ENCODE assay signal across 7 mouse cellular contexts in genomic region chr15:85810462-85810805, GRCm38 (mm10). TPM values are rescaled to one million over a fixed set of nuclear protein-coding genes. Genes with fewer than 3 reads are reported as not detected.
DNase-seq lines count a peak whose midpoint lies in the region; ATAC-seq and TF ChIP-seq lines count a peak whose summit lies in the region.

No protein-coding gene starts in this region.

- no peaks in the 10 kb centered on the region for H3K9me3 ChIP-seq in lung, embryonic 14.5 days (ENCODE audit: low read depth, low read length)
- H3K9me3 ChIP-seq in forebrain, embryonic 11.5 days (ENCODE audit: control insufficient read depth, low read length), result no peaks in the 10 kb centered on the region
- H3K9me3 ChIP-seq in limb, embryonic 13.5 days, result no peaks in the 10 kb centered on the region
- H3K9me3 ChIP-seq in stomach, embryonic 14.5 days (ENCODE audit: control insufficient read depth, low read depth, low read length), result no peaks in the 10 kb centered on the region

- no peak for ATAC-seq in lung, embryonic 14.5 days (ENCODE audit: insufficient read depth)
- ATAC-seq in forebrain, embryonic 11.5 days (replicated peaks; ENCODE audit: low FRiP score), result no peak
- ATAC-seq in limb, embryonic 13.5 days (ENCODE audit: low FRiP score, low read depth), result no peak
- ATAC-seq in stomach, embryonic 14.5 days (ENCODE audit: insufficient number of reproducible peaks, insufficient read depth, low FRiP score, low read depth), result no peak

- H3K4me2 ChIP-seq in lung, embryonic 14.5 days, result peak overlapping the region; percentile 88
- peak overlapping the region; percentile 84; the same call in 1 of the 2 replicates for H3K4me2 ChIP-seq in forebrain, embryonic 11.5 days (ENCODE audit: low read depth, low read length, severe bottlenecking)
- H3K4me2 ChIP-seq in limb, embryonic 13.5 days (replicated peaks), result peak overlapping the region; percentile 90
- H3K4me2 ChIP-seq in stomach, embryonic 14.5 days (replicated peaks; ENCODE audit: low read depth, low read length), result peak overlapping the region; percentile 91

- peak overlapping the region; percentile 81 for H3K4me3 ChIP-seq in lung, embryonic 14.5 days (ENCODE audit: low read depth, low read length)
- H3K4me3 ChIP-seq in forebrain, embryonic 11.5 days (ENCODE audit: low read depth, low read length), result peak overlapping the region; percentile 58
- peak overlapping the region; percentile 78 for H3K4me3 ChIP-seq in limb, embryonic 13.5 days
- peak overlapping the region; percentile 81; the same call in 1 of the 2 replicates for H3K4me3 ChIP-seq in stomach, embryonic 14.5 days (ENCODE audit: low read depth, low read length)

- peak overlapping the region; percentile 23; the same call in 1 of the 2 replicates for H3K9ac ChIP-seq in lung, embryonic 14.5 days
- peak overlapping the region; percentile 81 for H3K9ac ChIP-seq in forebrain, embryonic 11.5 days (ENCODE audit: low read length)
- peak overlapping the region; percentile 83 for H3K9ac ChIP-seq in limb, embryonic 13.5 days
- H3K9ac ChIP-seq in stomach, embryonic 14.5 days (replicated peaks; ENCODE audit: low read depth, low read length), result no peak overlapping the region

- H3K27ac ChIP-seq in lung, embryonic 14.5 days (ENCODE audit: low read depth), result no peak overlapping the region
- no peak overlapping the region for H3K27ac ChIP-seq in forebrain, embryonic 11.5 days (ENCODE audit: low read depth, low read length)
- H3K27ac ChIP-seq in limb, embryonic 13.5 days, result no peak overlapping the region
- no peak overlapping the region for H3K27ac ChIP-seq in stomach, embryonic 14.5 days (ENCODE audit: low read length)

- TF ChIP-seq CTCF in lung, embryonic 14.5 days (IDR thresholded peaks at IDR 0.05; ENCODE audit: low read depth), result no peak

- H3K4me1 ChIP-seq in lung, embryonic 14.5 days (ENCODE audit: insufficient read depth), result peaks cover 8% of the 10 kb centered on the region
- peaks cover 6% of the 10 kb centered on the region; the same call in 1 of the 2 replicates for H3K4me1 ChIP-seq in forebrain, embryonic 11.5 days (replicated peaks; ENCODE audit: control insufficient read depth, insufficient read depth, low read length)
- H3K4me1 ChIP-seq in limb, embryonic 13.5 days, result peaks cover 9% of the 10 kb centered on the region
- peaks cover 8% of the 10 kb centered on the region; the same call in 1 of the 2 replicates for H3K4me1 ChIP-seq in stomach, embryonic 14.5 days (ENCODE audit: control insufficient read depth, insufficient read depth, low read length)

- H3K36me3 ChIP-seq in lung, embryonic 14.5 days (ENCODE audit: insufficient read depth), result no peaks in the 10 kb centered on the region
- H3K36me3 ChIP-seq in forebrain, embryonic 11.5 days (ENCODE audit: control insufficient read depth, insufficient read depth, low read length), result no peaks in the 10 kb centered on the region
- H3K36me3 ChIP-seq in limb, embryonic 13.5 days, result no peaks in the 10 kb centered on the region
- no peaks in the 10 kb centered on the region for H3K36me3 ChIP-seq in stomach, embryonic 14.5 days (ENCODE audit: control insufficient read depth, insufficient read depth, low read length)

- intact Hi-C loops in gastrocnemius, postnatal 14 days (cut with DNase I; ENCODE audit: low total_unique reads), result no loop called here

- 69% methylated on average over 5 of the region's 5 CpGs for WGBS in lung, embryonic 14.5 days
- WGBS in forebrain, embryonic 11.5 days, result 86% methylated on average over 5 of the region's 5 CpGs
- 86% methylated on average over 5 of the region's 5 CpGs for WGBS in limb, embryonic 13.5 days
- 81% methylated on average over 5 of the region's 5 CpGs for WGBS in stomach, embryonic 14.5 days

- no peaks in the 10 kb centered on the region for H3K27me3 ChIP-seq in lung, embryonic 14.5 days (ENCODE audit: insufficient read depth, low read length)
- H3K27me3 ChIP-seq in forebrain, embryonic 11.5 days (ENCODE audit: control insufficient read depth, insufficient read depth, low read length), result no peaks in the 10 kb centered on the region
- H3K27me3 ChIP-seq in limb, embryonic 13.5 days, result no peaks in the 10 kb centered on the region
- H3K27me3 ChIP-seq in stomach, embryonic 14.5 days (ENCODE audit: control insufficient read depth, insufficient read depth, low read length), result no peaks in the 10 kb centered on the region

- DNase-seq in lung, embryonic 14.5 days, result no peak
- DNase-seq in lung, postnatal 25 days (ENCODE audit: low spot score), result no peak
- no peak for DNase-seq in forebrain, embryonic 11.5 days (ENCODE audit: low spot score)
- no peak for DNase-seq in adrenal gland, postnatal 10 days
- no peak for DNase-seq in gastrocnemius, postnatal 14 days

RNA-seq across cellular contexts. Expression of gene Cdpf1, which starts 1.1 kb away (rescaled TPM):
- 26.8 and 31.2 TPM in 2 replicates for polyA plus RNA-seq in lung, embryonic 14.5 days (2014; fragmentation: Nextera tagmentation; extraction: Ambion mirVana)
- polyA plus RNA-seq in forebrain, embryonic 11.5 days (2014; fragmentation: Nextera tagmentation; extraction: Ambion mirVana), result 20.6 and 20.7 TPM in 2 replicates
- polyA plus RNA-seq in limb, embryonic 13.5 days (2015; fragmentation: Nextera tagmentation; extraction: Ambion mirVana), result 25.8 and 27.7 TPM in 2 replicates
- polyA plus RNA-seq in stomach, embryonic 14.5 days (2014; fragmentation: Nextera tagmentation; extraction: Ambion mirVana), result 27.1 TPM in 2 replicates
- total RNA-seq in adrenal gland, postnatal 10 days (2021), result 10 to 100 TPM; 20.7 to 25.4 TPM
- total RNA-seq in gastrocnemius, postnatal 14 days (2021), result 10 to 100 TPM; 30.6 to 32.4 TPM

RNA-seq across cellular contexts. Expression of gene Pkdrej, which starts 11.1 kb away (rescaled TPM):
- 0.20 and 0.24 TPM in 2 replicates for polyA plus RNA-seq in lung, embryonic 14.5 days (2014; fragmentation: Nextera tagmentation; extraction: Ambion mirVana)
- polyA plus RNA-seq in forebrain, embryonic 11.5 days (2014; fragmentation: Nextera tagmentation; extraction: Ambion mirVana), result 0.05 TPM in 1 of 2 replicates, not detected in the other
- polyA plus RNA-seq in limb, embryonic 13.5 days (2015; fragmentation: Nextera tagmentation; extraction: Ambion mirVana), result 0.13 and 0.17 TPM in 2 replicates
- polyA plus RNA-seq in stomach, embryonic 14.5 days (2014; fragmentation: Nextera tagmentation; extraction: Ambion mirVana), result 0.20 and 0.24 TPM in 2 replicates
- under 1 TPM; 0.15 to 0.45 TPM for total RNA-seq in adrenal gland, postnatal 10 days (2021)
- under 1 TPM; 0.23 to 0.31 TPM for total RNA-seq in gastrocnemius, postnatal 14 days (2021)

RNA-seq across cellular contexts. Expression of gene Ttc38, which starts 21.7 kb away (rescaled TPM):
- polyA plus RNA-seq in lung, embryonic 14.5 days (2014; fragmentation: Nextera tagmentation; extraction: Ambion mirVana), result 3.4 and 4.1 TPM in 2 replicates
- polyA plus RNA-seq in forebrain, embryonic 11.5 days (2014; fragmentation: Nextera tagmentation; extraction: Ambion mirVana), result 2.5 and 2.8 TPM in 2 replicates
- polyA plus RNA-seq in limb, embryonic 13.5 days (2015; fragmentation: Nextera tagmentation; extraction: Ambion mirVana), result 7.1 and 7.6 TPM in 2 replicates
- 6.7 and 8.0 TPM in 2 replicates for polyA plus RNA-seq in stomach, embryonic 14.5 days (2014; fragmentation: Nextera tagmentation; extraction: Ambion mirVana)
- total RNA-seq in adrenal gland, postnatal 10 days (2021), result 10 to 100 TPM; 20.7 to 25.4 TPM
- 1 to 10 TPM; 4.4 to 5.1 TPM for total RNA-seq in gastrocnemius, postnatal 14 days (2021)

RNA-seq across cellular contexts. Expression of gene Gtse1, which starts 49.1 kb away (rescaled TPM):
- 35.4 and 36.2 TPM in 2 replicates for polyA plus RNA-seq in lung, embryonic 14.5 days (2014; fragmentation: Nextera tagmentation; extraction: Ambion mirVana)
- 60.8 and 62.7 TPM in 2 replicates for polyA plus RNA-seq in forebrain, embryonic 11.5 days (2014; fragmentation: Nextera tagmentation; extraction: Ambion mirVana)
- 24.7 and 26.8 TPM in 2 replicates for polyA plus RNA-seq in limb, embryonic 13.5 days (2015; fragmentation: Nextera tagmentation; extraction: Ambion mirVana)
- 24.6 and 24.9 TPM in 2 replicates for polyA plus RNA-seq in stomach, embryonic 14.5 days (2014; fragmentation: Nextera tagmentation; extraction: Ambion mirVana)
- total RNA-seq in adrenal gland, postnatal 10 days (2021), result 1 to 10 TPM; 4.5 to 5.1 TPM
- 1 to 10 TPM; 1.0 to 1.4 TPM for total RNA-seq in gastrocnemius, postnatal 14 days (2021)
